Mouse (Mus musculus) brown adipose tissue, adult 24 weeks (tissue): ENCODE results near the gene Ppp2r5d. TPM values are rescaled to one million over a fixed set of nuclear protein-coding genes. Genes with fewer than 3 reads are reported as not detected.

ENCODE experiments used
- H3K27ac ChIP-seq: fragments of 200-500 bp; replicated peaks from 2 replicates; pipeline ENCODE4 v1.5.1; 2012; ENCODE audit warnings: low read depth, mild to moderate bottlenecking, low read length
- H3K4me1 ChIP-seq: fragments of 200-500 bp; 2 replicates; pipeline ENCODE4 v1.6.1; 2012; ENCODE audit warnings: low read length, mixed read lengths; ENCODE audit not compliant: control insufficient read depth, insufficient read depth, insufficient read length
- H3K4me3 ChIP-seq: fragments of 200-500 bp; 2 replicates; pipeline ENCODE4 v1.5.1; 2012; ENCODE audit warnings: low read depth, mild to moderate bottlenecking, low read length, moderate library complexity; ENCODE audit not compliant: insufficient read depth
- polyA plus RNA-seq: library from polyadenylated mRNA; stranded (reverse); fragments of >200 nt; gene quantifications from 2 replicates; pipeline ENCODE4 v1.2.4, GENCODE M21; 2012; ENCODE audit not compliant: missing spikeins, insufficient read depth, insufficient read length

Gene Ppp2r5d
- polyA plus RNA-seq, 1 experiment = 37.8 TPM

DNA sequence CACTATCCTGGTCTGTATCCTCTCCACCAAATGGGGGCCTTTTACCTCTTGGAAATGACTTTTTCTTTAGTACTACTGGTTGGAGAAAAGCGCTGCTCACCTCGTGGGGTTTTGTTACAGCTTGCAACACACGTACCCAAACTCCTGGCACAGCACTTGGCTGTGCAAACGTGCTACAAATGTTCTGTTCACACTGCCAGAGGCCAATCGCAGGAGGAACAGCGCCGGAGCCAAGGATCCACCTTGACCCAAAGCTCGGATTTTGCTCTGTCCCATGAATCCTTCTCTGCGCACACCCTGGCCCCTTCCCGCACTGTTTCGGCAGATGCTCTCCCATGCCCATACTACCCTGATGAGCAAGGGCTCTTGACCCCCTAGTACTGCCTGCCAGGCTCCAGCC, 23.6 kb upstream of the Ppp2r5d start:
- Histone ChIP-seq H3K27ac (no peak overlapping the region), H3K4me3 (no peak overlapping the region), H3K4me1 (no peaks in the 10 kb centered on the region; the same call in 1 of the 2 replicates)

DNA sequence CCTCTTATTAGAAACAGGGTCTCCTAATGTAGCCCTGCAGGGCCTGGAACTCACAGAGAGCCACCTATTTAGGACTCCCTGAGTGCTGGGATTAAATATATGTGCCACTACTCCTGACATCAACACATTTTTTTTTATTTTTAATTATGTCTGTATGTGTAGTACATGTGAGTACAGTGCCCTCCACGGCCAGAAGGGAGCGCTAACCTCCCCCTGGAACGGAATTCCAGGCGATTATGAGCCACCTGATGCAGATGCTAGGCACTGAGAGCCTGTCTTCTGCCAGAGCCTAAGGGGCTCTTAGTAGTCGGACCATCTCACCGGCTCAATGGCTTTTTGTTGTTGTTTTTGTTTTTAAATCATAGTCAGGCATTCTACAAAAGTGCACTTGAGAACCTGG, 23.1 kb upstream of the Ppp2r5d start:
- Histone ChIP-seq H3K4me1 (no peaks in the 10 kb centered on the region; the same call in 1 of the 2 replicates), H3K27ac (no peak overlapping the region), H3K4me3 (no peak overlapping the region)

DNA sequence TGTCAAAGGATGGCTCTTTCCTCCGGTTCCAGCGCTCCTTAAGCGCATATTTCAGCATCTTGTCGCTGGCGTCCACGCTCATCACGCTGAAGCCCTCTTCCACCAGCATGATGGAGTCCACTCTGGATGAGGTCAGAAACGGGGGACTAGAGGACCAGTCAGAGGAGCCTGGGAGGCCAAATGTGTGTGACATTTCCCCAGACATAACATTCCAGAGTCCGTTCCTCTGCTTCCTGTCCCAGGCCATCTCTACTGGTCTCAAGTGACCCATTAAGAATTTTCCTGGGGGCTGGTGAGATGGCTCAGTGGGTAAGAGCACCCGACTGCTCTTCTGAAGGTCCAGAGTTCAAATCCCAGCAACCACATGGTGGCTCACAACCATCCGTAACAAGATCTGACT, 22.4 kb upstream of the Ppp2r5d start:
- H3K4me1 ChIP-seq = peaks cover under 1% of the 10 kb centered on the region; the same call in 1 of the 2 replicates
- no peak overlapping the region for H3K27ac ChIP-seq
- no peak overlapping the region for H3K4me3 ChIP-seq

DNA sequence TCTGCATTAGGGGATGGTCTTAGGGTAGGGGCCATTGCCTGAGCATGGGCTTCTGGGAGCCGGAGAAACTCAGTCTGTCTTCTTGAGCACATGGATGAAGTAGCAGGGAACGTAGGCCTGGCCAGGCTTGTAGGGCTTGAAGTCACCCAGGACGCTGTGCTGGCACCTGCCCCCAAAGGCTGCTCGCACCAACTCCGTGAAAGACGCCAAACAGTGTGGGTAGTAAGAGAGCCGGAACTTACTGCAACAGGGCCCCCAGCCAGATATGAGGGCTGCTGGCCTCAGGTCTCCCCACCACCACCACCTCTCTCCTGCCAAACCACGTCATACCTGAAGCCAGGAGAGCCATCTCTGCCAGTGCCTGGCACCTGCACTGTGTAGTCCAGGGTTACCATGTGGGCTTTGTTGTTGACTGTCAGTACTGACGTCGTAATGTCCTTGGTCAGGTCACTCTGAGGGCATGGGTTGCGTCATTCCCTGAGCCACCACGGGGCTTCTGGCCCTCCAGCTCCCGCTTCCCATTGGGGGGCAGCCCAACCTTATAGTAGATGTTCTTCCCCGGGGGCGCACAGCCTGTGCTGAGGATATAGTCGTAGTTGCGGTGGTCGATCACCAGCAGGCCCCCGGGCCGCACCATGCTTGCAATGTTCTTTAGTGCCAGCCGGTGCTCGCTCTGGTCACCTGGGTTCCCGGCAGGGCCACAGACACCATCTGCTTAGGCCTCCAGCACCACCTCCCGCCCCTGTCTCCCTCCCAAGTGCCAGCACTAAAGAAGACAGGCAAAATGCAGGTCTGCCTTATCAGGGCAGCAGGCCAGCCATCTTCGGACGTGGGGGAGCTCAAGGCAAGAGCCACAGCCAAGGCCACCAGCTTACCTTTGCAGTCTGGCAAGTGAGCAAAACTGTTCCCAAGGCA, 21.1 kb upstream of the Ppp2r5d start:
- H3K4me1 ChIP-seq = peaks cover 4% of the 10 kb centered on the region; the same call in 1 of the 2 replicates
- no peak overlapping the region for H3K27ac ChIP-seq
- no peak overlapping the region for H3K4me3 ChIP-seq

DNA sequence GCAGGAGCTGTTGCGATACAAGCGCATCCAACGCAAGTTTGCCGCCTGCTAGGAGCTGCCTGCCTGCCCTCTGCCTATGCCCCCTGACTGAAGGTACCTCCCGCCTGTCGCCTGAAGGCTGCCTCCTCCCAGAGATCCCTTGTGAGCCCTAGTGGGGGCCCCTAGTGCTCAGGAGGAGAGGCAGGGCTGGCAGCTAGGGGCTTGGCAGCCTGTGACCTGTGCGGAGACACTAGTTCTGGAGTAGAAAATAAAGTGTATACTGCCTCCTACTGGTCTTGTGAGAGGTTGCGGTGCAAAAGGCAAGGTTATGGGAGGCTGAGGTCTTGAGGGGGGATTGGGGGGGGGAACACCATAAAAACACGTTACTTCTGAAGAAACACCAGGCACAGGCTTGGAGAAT, 20.4 kb upstream of the Ppp2r5d start:
- Histone ChIP-seq H3K27ac (no peak overlapping the region), H3K4me3 (no peak overlapping the region)

DNA sequence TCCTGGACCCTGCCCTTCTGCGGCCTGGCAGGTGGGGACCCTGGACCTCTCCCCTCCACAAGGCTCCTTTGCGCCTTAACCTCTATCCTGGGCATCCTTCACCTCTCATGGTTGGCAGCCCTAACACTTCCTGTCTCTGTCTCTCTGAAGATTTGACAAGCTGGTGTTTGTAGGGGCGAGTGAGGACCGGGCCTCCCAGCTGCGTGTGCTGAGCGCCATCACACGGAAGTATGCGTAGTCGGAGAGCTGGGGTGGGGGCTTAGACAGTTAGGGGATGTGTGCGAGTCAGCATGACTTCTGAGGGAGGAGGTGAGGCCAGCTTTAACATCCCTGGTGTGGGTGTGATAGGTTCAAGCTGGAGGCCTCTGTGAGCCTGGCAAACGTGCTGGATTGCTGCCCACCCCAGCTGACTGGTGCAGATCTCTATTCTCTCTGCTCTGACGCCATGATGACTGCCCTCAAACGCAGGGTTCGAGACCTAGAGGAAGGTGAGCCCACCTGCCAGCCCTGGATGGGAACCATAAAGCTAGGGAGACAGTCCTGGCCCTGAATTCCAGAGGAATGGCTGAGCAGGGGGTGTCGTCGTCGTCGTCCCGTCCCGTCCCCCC, 19.7 kb upstream of the Ppp2r5d start:
- no peak overlapping the region for H3K4me3 ChIP-seq
- peaks cover 4% of the 10 kb centered on the region; the same call in 1 of the 2 replicates for H3K4me1 ChIP-seq
- no peak overlapping the region for H3K27ac ChIP-seq

More for the DNA sequence above, 20.4 kb upstream of the Ppp2r5d start:
- H3K4me1 ChIP-seq = peaks cover 4% of the 10 kb centered on the region; the same call in 1 of the 2 replicates

DNA sequence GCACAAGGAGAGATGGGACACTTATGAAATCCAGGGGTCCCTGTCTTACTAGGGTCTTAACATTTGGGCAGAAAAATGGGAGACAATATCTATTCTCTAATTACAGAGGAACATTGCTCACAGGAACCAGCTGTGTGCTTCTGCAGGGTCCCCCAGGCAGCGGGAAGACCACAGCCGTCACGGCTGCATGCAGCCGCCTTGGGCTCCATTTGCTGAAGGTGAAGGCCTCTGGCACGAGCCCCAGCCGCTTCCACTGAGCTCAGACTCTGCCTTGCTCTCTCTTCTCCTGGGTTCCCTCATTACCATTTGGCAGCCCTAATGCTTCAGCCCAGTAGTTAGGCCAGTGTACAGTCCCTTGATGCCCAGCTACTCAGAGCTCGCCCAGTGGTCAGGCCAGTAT, 16.2 kb upstream of the Ppp2r5d start:
- Histone ChIP-seq H3K27ac (no peak overlapping the region), H3K4me3 (no peak overlapping the region), H3K4me1 (peaks cover 4% of the 10 kb centered on the region; the same call in 1 of the 2 replicates)

DNA sequence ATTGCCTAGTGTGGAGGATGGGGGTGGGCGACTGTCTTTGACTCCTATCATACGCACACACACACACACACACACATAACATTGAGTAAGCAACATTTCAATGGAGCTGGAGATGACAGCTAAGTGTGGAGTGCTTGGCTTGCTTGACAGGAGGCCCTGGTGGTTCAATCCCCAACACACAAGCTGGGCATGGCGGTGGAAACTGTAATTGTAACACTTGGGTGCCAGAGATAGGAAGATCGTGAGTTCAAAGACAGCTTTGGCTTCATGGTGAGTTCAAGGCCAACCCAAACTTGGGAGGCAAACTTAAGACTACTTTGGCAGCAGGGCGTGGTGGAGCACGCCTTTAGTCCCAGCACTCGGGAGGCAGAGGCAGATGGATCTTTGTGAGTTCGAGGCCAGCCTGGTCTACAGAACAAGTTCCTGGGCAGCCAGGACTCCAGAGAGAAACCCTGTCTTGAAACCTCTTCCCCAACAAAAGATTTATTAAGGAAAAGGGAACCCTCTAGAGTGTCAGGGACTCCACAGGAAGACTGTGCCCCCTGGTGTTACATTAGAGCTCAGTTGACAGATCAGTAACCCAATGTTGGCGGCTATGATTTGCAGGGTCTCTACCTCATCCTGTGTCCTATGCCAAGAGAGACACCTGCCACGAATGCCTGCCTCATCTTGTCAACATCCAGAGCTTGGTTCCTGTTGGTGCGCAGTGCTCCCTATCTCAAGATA, 10.0 kb upstream of the Ppp2r5d start:
- no peak overlapping the region for H3K4me3 ChIP-seq
- H3K4me1 ChIP-seq = no peaks in the 10 kb centered on the region; the same call in 1 of the 2 replicates
- H3K27ac ChIP-seq = no peak overlapping the region

DNA sequence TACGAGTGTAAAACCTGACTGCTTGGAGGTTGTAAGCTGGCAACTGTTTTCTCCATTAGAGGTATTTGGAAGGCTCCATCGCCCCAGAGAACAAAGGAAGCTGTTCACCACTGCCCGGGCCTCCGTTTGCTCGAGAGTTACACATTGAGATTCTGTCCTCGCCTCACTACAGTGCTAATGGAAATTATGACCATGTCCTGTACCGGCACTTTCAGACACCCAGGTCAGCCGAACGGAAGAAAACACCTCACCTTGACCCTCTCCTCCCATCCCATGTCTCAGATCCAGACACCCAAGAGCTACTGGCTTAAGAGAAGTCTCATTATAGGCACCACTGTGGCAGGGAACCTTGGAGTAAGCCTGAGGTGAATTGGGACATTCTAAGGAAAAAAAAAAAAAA, 8.9 kb upstream of the Ppp2r5d start:
- Histone ChIP-seq H3K4me1 (no peaks in the 10 kb centered on the region; the same call in 1 of the 2 replicates), H3K27ac (no peak overlapping the region), H3K4me3 (no peak overlapping the region)

DNA sequence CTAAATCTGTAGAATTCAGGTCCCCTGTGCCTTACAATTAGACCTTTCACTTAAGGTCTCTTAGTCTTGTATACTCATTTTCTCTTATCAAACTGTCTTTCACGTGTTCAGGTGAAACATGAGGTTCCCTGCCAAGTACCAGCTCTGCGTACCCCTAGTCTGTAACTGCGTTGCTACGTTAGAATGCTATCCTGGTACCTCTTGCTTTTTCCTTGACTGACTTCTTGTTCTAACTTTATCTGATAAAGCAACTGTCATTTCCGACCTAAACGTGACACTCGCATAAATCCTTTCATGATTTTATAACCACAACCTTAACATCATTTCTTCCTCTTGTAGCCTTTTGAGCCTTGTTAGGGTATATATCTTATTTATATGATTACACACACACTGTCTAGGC, 7.5 kb upstream of the Ppp2r5d start:
- Histone ChIP-seq H3K27ac (peak overlapping the region; percentile 89), H3K4me1 (no peaks in the 10 kb centered on the region; the same call in 1 of the 2 replicates), H3K4me3 (peak overlapping the region; percentile 94)

DNA sequence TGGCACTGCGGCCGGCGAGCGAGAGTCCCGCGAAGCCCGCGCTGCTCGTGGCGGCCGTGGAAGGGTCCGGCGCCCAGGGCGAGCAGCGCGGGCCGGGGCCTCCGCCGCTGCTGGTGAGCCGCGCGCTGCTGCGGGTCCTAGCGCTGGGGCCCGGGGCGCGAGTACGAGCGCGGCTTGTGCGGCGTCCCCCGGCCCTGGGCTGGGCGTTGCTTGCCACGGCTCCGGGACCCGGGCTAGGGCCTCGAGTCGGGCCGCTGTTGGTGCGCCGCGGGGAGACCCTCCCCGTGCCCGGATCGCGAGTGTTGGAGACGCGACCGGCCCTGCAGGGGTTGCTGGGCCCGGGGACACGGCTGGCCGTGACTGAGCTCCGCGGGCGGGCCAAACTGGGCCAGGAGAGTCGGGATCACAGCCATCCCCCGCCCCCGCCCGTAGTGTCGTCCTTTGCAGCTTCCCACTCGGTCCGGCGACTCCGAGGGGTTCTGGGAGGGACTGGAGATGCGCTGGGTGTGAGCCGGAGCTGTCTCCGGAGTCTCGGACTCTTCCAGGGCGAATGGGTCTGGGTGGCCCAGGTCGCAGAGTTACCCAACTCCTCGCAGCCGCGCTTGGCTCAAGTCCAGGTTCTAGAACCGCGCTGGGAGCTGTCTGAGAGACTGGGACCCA, 6.8 kb upstream of the Ppp2r5d start:
- Histone ChIP-seq H3K4me1 (no peaks in the 10 kb centered on the region; the same call in 1 of the 2 replicates), H3K27ac (peak overlapping the region; percentile 89), H3K4me3 (peak overlapping the region; percentile 94)

DNA sequence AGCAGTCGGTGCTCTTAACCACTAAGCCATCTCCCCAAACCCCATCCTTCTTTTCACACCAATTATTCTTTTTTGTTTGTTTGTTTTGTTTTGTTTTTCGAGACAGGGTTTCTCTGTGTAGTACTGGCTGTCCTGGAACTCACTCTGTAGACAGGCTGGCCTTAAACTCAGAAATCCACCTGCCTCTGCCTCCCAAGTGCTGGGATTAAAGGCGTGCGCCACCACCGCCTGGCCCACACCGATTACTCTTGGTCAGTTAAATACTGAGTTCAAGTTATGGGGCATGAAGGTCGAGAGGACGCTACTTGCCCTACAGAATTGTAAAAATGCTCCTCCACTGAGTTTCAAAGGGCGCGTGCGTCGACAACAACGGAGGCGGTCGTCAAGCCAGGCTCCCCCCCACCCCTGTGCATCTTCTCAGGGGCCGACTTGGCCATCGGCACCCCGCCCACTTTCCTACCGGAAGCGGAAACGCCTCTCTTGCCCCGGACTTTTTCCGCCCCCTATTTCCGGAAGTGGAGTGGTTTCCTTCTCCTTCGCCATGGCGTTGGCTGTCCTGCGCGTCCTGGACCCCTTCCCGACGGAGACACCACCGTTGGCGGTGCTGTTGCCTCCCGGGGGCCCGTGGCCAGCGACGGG, 6.2 kb upstream of the Ppp2r5d start, which contains the start of gene Pex6:
TSS of gene Pex6 (plus strand) at position 505 of the 639 bp plus-strand sequence.
- Histone ChIP-seq H3K4me3 (peak within 1 kb of the TSS; percentile 94), H3K27ac (peak within 1 kb of the TSS; percentile 89), H3K4me1 (no peaks in the 10 kb centered on the region; the same call in 1 of the 2 replicates)

DNA sequence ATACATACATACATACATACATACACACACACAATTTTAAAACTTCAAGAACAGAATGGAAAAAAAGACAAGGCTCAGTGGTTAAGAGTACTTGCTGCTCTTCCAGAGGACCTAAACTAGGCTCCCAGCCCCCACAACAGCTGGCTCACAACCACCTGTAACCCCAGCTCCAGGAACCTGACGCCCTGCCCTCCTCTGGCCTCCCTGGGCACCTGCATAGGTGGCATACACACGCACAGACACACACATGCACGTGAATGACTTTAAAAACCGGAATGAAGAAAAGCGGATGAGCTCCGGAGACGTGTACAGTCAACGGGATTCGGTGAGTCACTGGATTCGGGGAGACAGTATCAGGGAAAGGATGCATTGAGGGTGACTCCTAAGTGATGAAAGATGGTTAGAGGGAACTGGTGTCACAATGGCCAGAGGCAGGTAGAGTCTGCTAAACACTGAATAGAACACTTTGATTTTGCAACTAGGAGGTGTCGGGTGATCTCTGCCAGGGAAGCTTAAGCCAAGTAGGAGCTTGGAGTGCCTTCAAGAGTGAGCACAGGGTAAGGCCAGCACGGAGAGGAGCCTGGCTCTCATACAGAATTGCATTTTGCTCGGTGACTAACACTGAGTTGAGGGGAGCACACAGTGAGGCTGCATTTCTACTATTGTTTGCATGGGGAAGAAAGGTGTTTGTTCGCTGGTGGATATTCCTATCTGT, 1.6 kb upstream of the Ppp2r5d start:
- Histone ChIP-seq H3K27ac (no peak overlapping the region), H3K4me1 (peaks cover 18% of the 10 kb centered on the region), H3K4me3 (no peak overlapping the region)
